Mouse (Mus musculus) erythroblast, adult 5-6 weeks (primary cell): ENCODE data around the gene Aagab. TPM values are rescaled to one million over a fixed set of nuclear protein-coding genes. Genes with fewer than 3 reads are reported as not detected.

ENCODE experiments used
- ATAC-seq: replicated peaks from 2 replicates; pipeline ENCODE4 v1.8.0; 2016; ENCODE audit warnings: moderate number of reproducible peaks, mild to moderate bottlenecking, moderate TSS enrichment, inconsistent platforms; ENCODE audit not compliant: poor library complexity, low FRiP score, severe bottlenecking
- total RNA-seq, 2 experiments: library from RNA; stranded (forward) in 1 of 2; stranded (reverse) in 1 of 2; fragments of 150-400 nt in 1 of 2; fragments of 200-764, 138-1000 nt in 1 of 2; gene quantifications; 2 replicates each; pipeline versions ENCODE4 v1.2.3 to v1.2.4; 2015 to 2017; ENCODE audit warnings: low replicate concordance in 2 of 2

Aagab gene
- total RNA-seq (2015; ENCODE audit: low replicate concordance) = 6.3 and 15.9 TPM in 2 replicates
- 9.9 and 17.7 TPM in 2 replicates for total RNA-seq (2017; ENCODE audit: low replicate concordance)

GRCm38 (mm10) chr9:63602043-63602939 lies at the start of gene Aagab, which contains the start of gene Iqch:
Gene Aagab (plus strand): TSS chr9:63602660.
Gene Iqch (minus strand): TSS chr9:63602493.
- peak; percentile 92 for ATAC-seq

- no peak for ATAC-seq
Measured at GRCm38 (mm10) chr9:63553628-63554027, 48.8 kb upstream of the Aagab start.

- ATAC-seq = no peak
Measured at GRCm38 (mm10) chr9:63555460-63555990, 46.9 kb upstream of the Aagab start.

GRCm38 (mm10) chr9:63556316-63556715 lies 46.1 kb upstream of the Aagab start:
- no peak for ATAC-seq

- no peak for ATAC-seq
Measured at GRCm38 (mm10) chr9:63556933-63557332, 45.5 kb upstream of the Aagab start.

- no peak for ATAC-seq
Measured at GRCm38 (mm10) chr9:63561931-63562330, 40.5 kb upstream of the Aagab start.

GRCm38 (mm10) chr9:63563436-63563835 lies 39.0 kb upstream of the Aagab start:
- no peak for ATAC-seq

- no peak for ATAC-seq
Measured at GRCm38 (mm10) chr9:63568314-63568713, 34.1 kb upstream of the Aagab start.

- no peak for ATAC-seq
Measured at GRCm38 (mm10) chr9:63568808-63569207, 33.7 kb upstream of the Aagab start.

- no peak for ATAC-seq
Measured at GRCm38 (mm10) chr9:63571895-63572294, 30.6 kb upstream of the Aagab start.

GRCm38 (mm10) chr9:63572874-63573273 lies 29.6 kb upstream of the Aagab start:
- ATAC-seq = no peak

- no peak for ATAC-seq
Measured at GRCm38 (mm10) chr9:63577469-63577868, 25.0 kb upstream of the Aagab start.

GRCm38 (mm10) chr9:63579644-63580043 lies 22.8 kb upstream of the Aagab start:
- ATAC-seq = no peak

- no peak for ATAC-seq
Measured at GRCm38 (mm10) chr9:63580046-63580445, 22.4 kb upstream of the Aagab start.

GRCm38 (mm10) chr9:63581778-63582177 lies 20.7 kb upstream of the Aagab start:
- no peak for ATAC-seq

GRCm38 (mm10) chr9:63585251-63585650 lies 17.2 kb upstream of the Aagab start:
- no peak for ATAC-seq

- ATAC-seq = no peak
Measured at GRCm38 (mm10) chr9:63589209-63589608, 13.3 kb upstream of the Aagab start.

- no peak for ATAC-seq
Measured at GRCm38 (mm10) chr9:63590592-63590991, 11.9 kb upstream of the Aagab start.

- no peak for ATAC-seq
Measured at GRCm38 (mm10) chr9:63591661-63592256, 10.7 kb upstream of the Aagab start.

GRCm38 (mm10) chr9:63595032-63595431 lies 7.4 kb upstream of the Aagab start:
- no peak for ATAC-seq

GRCm38 (mm10) chr9:63595652-63596051 lies 6.8 kb upstream of the Aagab start:
- no peak for ATAC-seq
